Mouse (Mus musculus) G1E (cell line): ENCODE data around the gene Mum1. TPM values are rescaled to one million over a fixed set of nuclear protein-coding genes. Genes with fewer than 3 reads are reported as not detected.

Source experiments
- ATAC-seq: 2 replicates; pipeline ENCODE4 v1.8.0; 2016; ENCODE audit warnings: mild to moderate bottlenecking; ENCODE audit not compliant: insufficient number of reproducible peaks, poor library complexity, low FRiP score, severe bottlenecking; ENCODE audit errors: extremely low read depth
- DNase-seq: peaks from one replicate; pipeline ENCODE4 v3.0.0; 2012; ENCODE audit warnings: low spot score
- H3K27me3 ChIP-seq: 2 replicates; pipeline ENCODE4 v1.6.1; 2012; ENCODE audit warnings: mild to moderate bottlenecking, low read length, inconsistent platforms; ENCODE audit not compliant: insufficient read depth
- H3K36me3 ChIP-seq: replicated peaks from 2 replicates; pipeline ENCODE3; 2012; ENCODE audit warnings: mild to moderate bottlenecking, inconsistent platforms
- H3K4me1 ChIP-seq: 2 replicates; pipeline ENCODE4 v1.6.1; 2012; ENCODE audit warnings: low read depth, low read length, inconsistent platforms, mixed read lengths; ENCODE audit not compliant: insufficient read depth
- H3K4me3 ChIP-seq: 2 replicates; pipeline ENCODE4 v1.5.1; 2012; ENCODE audit warnings: low read depth, mild to moderate bottlenecking, inconsistent platforms, low read length, moderate library complexity, mixed read lengths
- H3K9me3 ChIP-seq: replicated peaks from 2 replicates; pipeline ENCODE4 v1.6.1; 2012; ENCODE audit warnings: inconsistent platforms
- CTCF ChIP-seq: IDR thresholded peaks from 2 replicates; pipeline ENCODE4 v1.5.1; 2012; ENCODE audit warnings: low read depth, low read length, inconsistent platforms, mixed read lengths
- GATA1 ChIP-seq: IDR thresholded peaks from 2 replicates; pipeline ENCODE4 v1.6.1; 2012; ENCODE audit warnings: borderline replicate concordance, low read length, inconsistent platforms, mixed read lengths
- GATA2 ChIP-seq: IDR thresholded peaks from 2 replicates; pipeline ENCODE4 v1.6.1; 2012; ENCODE audit warnings: low read depth, low read length, inconsistent platforms, borderline replicate concordance
- POLR2AphosphoS5 ChIP-seq: IDR thresholded peaks from 2 replicates; pipeline ENCODE4 v1.6.1; 2012; ENCODE audit warnings: low read depth, low read length, inconsistent platforms; ENCODE audit not compliant: insufficient replicate concordance
- TAL1 ChIP-seq: conservative IDR thresholded peaks from 2 replicates; pipeline ENCODE4 v1.6.1; 2012; ENCODE audit warnings: low read depth, low read length, inconsistent platforms, mixed read lengths
- polyA plus RNA-seq: library from polyadenylated mRNA; stranded (reverse); fragments of >175 nt; gene quantifications from 2 replicates; pipeline ENCODE4 v1.2.3, GENCODE M21; 2012
- total RNA-seq, 2 experiments: library from RNA; stranded (forward) in 1 of 2; stranded (reverse) in 1 of 2; fragments of 200-1000 nt in 1 of 2; fragments of >200 nt in 1 of 2; fragmentation: Nextera tagmentation in 1 of 2; gene quantifications; 2 replicates each; pipeline ENCODE4 v1.2.3; 2014 to 2017

Gene Mum1
- total and polyA plus RNA-seq, 3 experiments, result 16.9 to 56.1 (median 36.2) TPM

- Histone ChIP-seq H3K27me3 (no peaks in the 10 kb centered on the region), H3K4me1 (peaks cover 83% of the 10 kb centered on the region), H3K4me3 (peak overlapping the region; percentile 63; the same call in 1 of the 2 replicates), H3K9me3 (no peaks in the 10 kb centered on the region), H3K36me3 (peaks cover 89% of the 10 kb centered on the region)
- ATAC-seq (no peak; the same call in 1 of the 2 replicates), DNase-seq (no peak)
- TF ChIP-seq CTCF (no peak), GATA1 (no peak), POLR2AphosphoS5 (no peak), GATA2 (no peak), TAL1 (no peak)
Observed at GRCm38 (mm10) chr10:80271186-80271843, 45.1 kb downstream of the Mum1 start.

GRCm38 (mm10) chr10:80271870-80272585 is 45.8 kb downstream of the Mum1 start:
- Histone ChIP-seq H3K4me3 (peak overlapping the region; percentile 63; the same call in 1 of the 2 replicates), H3K27me3 (no peaks in the 10 kb centered on the region), H3K36me3 (peaks cover 90% of the 10 kb centered on the region), H3K4me1 (peaks cover 79% of the 10 kb centered on the region), H3K9me3 (no peaks in the 10 kb centered on the region)
- no peak for ATAC-seq
- TF ChIP-seq POLR2AphosphoS5 (no peak), GATA1 (no peak), TAL1 (no peak)
- DNase-seq, result no peak

DNA sequence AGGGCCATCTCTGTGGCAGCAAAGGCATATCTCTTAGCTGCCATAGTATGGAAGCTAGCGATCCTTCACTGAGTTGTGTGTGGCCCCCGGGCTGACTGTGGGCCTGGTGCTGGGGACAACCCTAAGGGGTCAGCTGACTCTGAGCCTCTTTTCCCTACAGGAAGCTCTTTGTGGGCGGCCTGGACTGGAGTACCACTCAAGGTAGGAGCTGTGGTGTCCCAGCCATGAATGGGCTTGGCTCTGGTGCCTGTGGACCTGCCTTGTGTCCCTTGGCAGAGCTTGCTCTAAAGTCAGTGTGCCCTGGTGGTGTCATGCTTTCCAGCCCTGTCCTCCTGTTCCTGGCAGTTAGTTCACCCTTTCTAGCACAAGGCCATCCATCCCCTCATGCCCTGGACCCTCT is 47.6 kb downstream of the Mum1 start:
- peaks cover 75% of the 10 kb centered on the region for H3K4me1 ChIP-seq
- no peak overlapping the region; the same call in 1 of the 2 replicates for H3K4me3 ChIP-seq
- TF ChIP-seq TAL1, result no peak
- TF ChIP-seq GATA1, result no peak
- H3K9me3 ChIP-seq, result no peaks in the 10 kb centered on the region
- no peaks in the 10 kb centered on the region for H3K27me3 ChIP-seq
- peaks cover 92% of the 10 kb centered on the region for H3K36me3 ChIP-seq
- DNase-seq (no peak), ATAC-seq (no peak)

- Histone ChIP-seq H3K9me3 (no peaks in the 10 kb centered on the region), H3K4me3 (no peak overlapping the region), H3K36me3 (peaks cover 93% of the 10 kb centered on the region), H3K4me1 (peaks cover 67% of the 10 kb centered on the region), H3K27me3 (no peaks in the 10 kb centered on the region)
- ATAC-seq, result no peak
- no peak for DNase-seq
- TF ChIP-seq GATA2 (no peak), GATA1 (no peak), CTCF (no peak), TAL1 (no peak), POLR2AphosphoS5 (no peak)
Observed at GRCm38 (mm10) chr10:80276238-80276637, 50.0 kb downstream of the Mum1 start.

- H3K9me3 ChIP-seq, result no peaks in the 10 kb centered on the region
- no peak overlapping the region for H3K4me3 ChIP-seq
- TF ChIP-seq TAL1 (no peak), POLR2AphosphoS5 (no peak), GATA2 (no peak), CTCF (no peak), GATA1 (no peak)
- no peak for DNase-seq
- H3K27me3 ChIP-seq, result no peaks in the 10 kb centered on the region
- peaks cover 67% of the 10 kb centered on the region for H3K4me1 ChIP-seq
- peaks cover 98% of the 10 kb centered on the region for H3K36me3 ChIP-seq
- ATAC-seq, result no peak
Observed at GRCm38 (mm10) chr10:80278390-80278789, 52.2 kb downstream of the Mum1 start.

DNA sequence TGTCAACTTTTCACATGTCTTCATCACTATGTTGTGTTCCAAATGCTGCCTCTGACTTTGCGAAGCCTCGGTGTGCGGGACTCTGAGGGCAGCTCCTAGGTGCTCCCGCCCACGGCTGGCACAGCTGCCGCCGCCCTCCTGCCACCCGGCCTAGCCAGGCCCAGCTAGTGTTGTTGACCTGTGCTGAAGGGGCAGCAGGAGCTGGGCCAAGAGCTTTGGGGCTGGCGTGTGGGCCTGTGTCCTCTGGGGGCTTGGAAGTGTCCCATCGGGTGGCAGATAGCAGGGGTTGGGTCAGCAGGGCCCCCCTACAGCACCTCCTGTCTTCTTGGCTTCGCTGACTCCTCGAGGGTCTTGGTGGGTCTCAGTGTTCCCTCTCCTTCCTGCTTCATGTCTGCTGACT is 53.0 kb downstream of the Mum1 start:
- Histone ChIP-seq H3K4me1 (peaks cover 66% of the 10 kb centered on the region), H3K4me3 (no peak overlapping the region), H3K36me3 (peaks cover 98% of the 10 kb centered on the region), H3K27me3 (no peaks in the 10 kb centered on the region), H3K9me3 (no peaks in the 10 kb centered on the region)
- DNase-seq (no peak), ATAC-seq (no peak)
- no peak for TF ChIP-seq CTCF

DNA sequence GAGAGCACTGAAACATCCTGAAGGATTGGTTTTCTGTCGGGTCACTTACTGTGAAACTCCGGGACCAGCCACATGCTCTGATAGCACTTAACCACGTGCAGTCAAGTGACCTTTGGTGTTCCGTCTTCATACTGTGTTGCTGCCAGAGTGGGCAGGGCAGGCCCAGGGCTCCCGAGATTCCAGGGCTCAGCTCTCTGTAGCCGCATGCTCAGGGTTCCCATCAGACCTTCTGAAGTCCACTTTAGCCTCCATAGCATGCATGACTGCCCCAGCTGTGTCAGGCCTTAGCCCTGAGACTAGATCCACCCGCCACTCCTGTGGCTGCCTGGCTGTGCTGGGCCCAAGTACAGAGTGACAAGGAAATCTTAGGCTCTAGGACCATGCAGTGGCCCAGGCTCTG is 55.1 kb downstream of the Mum1 start:
- H3K36me3 ChIP-seq, result peaks cover 98% of the 10 kb centered on the region

More for the DNA sequence above, 55.1 kb downstream of the Mum1 start:
- no peaks in the 10 kb centered on the region for H3K27me3 ChIP-seq
- DNase-seq (no peak), ATAC-seq (no peak)
- H3K9me3 ChIP-seq, result no peaks in the 10 kb centered on the region
- peaks cover 63% of the 10 kb centered on the region for H3K4me1 ChIP-seq
- TF ChIP-seq POLR2AphosphoS5, result no peak
- TF ChIP-seq CTCF, result no peak
- no peak for TF ChIP-seq TAL1
- no peak for TF ChIP-seq GATA1
- TF ChIP-seq GATA2, result no peak
- no peak overlapping the region for H3K4me3 ChIP-seq
